Mouse (Mus musculus): ENCODE measurements around the gene Zswim4. TPM values are rescaled to one million over a fixed set of nuclear protein-coding genes. Genes with fewer than 3 reads are reported as not detected.

Zswim4 gene
- total RNA-seq, 2 experiments from 2014 or later: 14.2 to 14.3 TPM

DNA sequence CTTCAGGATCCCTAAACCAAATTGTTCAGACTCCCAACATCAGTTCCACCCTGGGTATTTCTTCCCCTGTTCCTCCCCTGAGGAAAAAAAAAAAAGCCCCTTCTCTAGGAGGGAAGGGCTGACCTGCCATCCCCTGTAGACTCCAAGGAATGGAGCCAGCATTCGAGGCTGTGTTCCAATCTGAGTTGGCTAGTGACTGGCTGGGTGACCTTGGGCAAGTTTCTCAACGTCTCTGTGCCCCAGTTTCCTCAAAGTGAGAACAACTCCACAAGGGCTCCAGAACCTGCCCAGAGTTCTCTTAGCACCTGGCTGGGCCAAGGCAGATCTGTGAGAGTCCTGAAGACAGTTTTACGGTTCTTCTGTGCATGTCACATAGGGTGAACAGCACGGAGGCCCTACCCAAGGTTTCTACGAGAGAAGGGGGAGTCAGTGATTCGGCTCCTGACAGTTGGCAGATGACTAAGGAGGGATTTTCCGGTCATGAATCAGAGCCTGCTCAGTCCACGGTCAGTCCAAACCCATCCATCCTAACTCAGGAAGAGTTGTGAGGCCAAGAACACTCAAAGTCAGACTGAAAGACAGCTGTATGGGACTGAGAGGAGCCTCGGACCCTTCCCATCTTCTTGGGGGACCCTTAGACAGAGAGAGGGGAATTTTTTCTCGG lies 977 bp downstream of the Zswim4 start:
- intact Hi-C loops (cut with DNase I): no loop called here
- no peak for DNase-seq (ENCODE audit: extremely low spot score in 1 of 2, low spot score in 2 of 2)

DNA sequence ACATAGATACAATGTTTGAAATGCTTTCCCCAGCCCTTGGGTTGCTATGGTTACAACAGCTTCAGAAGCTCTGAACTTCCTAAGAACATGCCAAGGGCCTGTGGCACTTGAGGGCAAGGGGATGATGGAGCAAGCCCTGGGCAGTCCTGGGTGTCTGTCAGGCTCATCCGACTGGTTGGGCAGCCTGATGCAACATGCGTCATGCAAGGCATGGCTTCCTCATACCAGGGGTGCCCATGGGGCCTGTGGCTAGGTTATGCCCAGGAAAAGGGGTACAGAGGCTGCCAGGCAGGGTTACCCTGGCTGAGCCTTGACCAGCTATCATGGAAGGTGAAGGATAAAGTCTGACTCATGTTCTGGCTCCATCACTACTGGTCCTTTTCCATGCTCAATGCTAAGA lies 3.8 kb downstream of the Zswim4 start:
- DNase-seq (ENCODE audit: extremely low spot score in 1 of 2, low spot score in 2 of 2): no peak
- intact Hi-C loops (cut with DNase I): no loop called here

DNA sequence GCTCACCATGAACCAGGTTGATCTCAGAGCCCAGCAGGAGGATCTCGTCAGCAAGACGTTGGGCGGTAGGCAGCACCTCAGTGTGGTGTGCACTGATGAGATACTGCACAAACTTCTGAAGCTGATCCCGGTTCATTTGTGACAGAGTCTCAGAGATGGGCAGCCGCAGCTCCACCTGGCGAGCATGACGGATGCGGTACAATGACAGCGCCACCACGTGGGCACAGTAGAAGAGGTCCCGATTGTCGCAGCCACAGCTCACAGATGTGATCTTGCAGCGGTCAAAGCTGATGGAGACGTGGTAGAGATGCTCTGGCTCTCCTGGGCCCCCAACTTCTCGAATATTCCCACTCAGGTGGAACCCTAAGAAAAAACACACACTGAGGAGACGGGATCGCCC lies 6.1 kb downstream of the Zswim4 start:
- no peak for DNase-seq (ENCODE audit: extremely low spot score in 1 of 2, low spot score in 2 of 2)
- intact Hi-C loops (cut with DNase I): no loop called here

DNA sequence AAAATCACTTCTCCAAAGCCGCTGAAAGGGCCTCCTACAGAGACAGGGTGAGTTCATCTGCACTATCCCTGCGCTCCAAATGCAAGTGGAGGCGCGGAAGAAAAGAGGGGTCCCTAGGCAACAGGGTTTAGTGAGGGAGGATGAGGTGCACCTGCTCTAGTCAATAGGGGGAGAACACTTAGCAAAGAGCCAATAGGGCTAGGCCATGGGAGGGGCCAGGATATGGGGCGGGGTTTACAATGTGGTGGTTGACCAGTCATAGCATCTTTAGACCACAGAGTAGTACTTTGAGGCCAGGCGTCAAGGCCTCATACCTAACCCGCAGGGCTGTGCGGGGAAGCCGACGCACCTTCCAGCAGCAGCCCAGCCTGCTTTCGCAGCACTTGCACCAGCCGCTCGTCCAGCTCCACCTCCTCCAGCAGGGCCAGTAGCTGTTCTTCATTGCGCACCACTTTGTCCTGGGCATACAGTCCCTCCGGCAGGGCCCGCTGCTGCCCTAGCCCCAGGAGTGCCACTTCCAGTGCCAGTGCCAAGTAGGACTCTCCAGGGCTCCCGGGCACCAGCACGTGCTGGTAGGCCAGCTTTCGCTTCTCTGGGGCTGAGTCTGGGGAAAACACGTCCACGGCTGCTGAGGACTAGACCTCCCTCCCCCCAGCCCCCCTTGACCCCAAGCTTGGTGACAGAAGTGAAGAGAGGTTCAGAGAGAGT lies 13.4 kb downstream of the Zswim4 start:
- no peak for DNase-seq (ENCODE audit: extremely low spot score in 1 of 2, low spot score in 2 of 2)
- intact Hi-C loops (cut with DNase I): no loop called here

DNA sequence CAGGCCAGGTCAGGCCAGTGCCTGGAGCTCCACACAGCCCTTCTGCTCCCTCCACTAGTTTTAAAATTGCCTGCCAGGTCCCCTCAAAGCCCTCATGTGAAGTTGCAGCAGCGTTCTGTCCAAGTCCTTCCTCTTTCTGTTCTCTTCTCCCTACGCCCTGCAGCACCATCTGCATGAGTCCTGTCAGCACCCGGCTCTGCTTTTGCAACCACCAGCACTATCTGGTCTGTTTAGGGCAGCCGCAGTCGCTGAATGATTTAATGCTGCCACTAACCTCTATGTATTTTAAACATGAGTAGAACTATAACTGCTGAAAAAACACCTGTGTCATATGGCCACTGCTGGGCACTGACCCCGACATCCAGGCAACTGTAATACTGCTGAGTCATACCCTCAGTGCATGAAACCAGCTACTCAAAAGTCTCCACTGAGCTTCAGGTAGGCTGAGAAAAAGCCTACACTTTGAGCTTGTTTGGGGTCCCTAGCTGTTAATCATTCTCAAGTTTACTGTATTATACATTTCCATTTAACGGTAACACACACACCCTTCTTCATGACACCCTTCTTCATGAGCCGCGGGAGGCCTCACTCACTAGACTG lies 14.2 kb downstream of the Zswim4 start:
- intact Hi-C loops (cut with DNase I): no loop called here
- no peak for DNase-seq (ENCODE audit: extremely low spot score in 1 of 2, low spot score in 2 of 2)

DNA sequence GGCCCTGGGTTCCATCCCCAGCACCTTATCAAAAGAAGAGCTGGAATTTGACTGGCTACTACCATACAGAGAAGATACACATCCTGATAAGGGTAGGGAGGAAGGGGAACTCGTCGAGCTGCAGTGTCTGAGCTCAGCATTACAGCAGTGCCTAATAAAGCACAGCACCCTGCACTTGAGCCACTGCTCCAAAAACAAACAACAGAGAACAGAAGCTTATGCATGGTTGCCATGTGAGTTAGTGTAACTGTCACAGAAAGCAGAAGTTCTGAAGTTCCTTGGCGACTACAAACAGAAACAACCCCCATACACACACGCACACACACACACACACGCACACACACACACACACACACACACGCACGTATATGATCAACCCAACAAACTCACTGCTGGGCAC lies 16.8 kb downstream of the Zswim4 start:
- intact Hi-C loops (cut with DNase I): no loop called here
- DNase-seq (ENCODE audit: extremely low spot score in 1 of 2, low spot score in 2 of 2): no peak

DNA sequence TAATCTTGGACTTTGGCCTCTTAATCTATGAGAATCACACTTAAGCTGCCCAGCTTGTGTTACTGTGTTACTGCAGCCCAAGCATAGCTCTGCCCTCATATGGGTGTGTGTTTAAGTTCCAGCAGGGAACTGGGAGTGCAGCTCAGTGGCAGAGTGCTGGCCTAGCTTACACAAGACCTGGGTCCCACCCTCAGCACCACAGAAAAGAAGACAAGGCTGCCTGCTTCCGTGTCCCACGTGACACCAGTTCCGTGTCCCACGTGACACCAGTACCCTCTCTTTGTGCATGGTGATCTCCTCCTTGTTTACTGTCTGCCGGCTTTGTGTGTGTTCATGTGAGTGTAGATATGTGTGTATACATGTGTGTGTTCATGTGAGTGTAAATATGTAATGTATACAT lies 18.7 kb downstream of the Zswim4 start:
- intact Hi-C loops (cut with DNase I): no loop called here
- no peak for DNase-seq (ENCODE audit: extremely low spot score in 1 of 2, low spot score in 2 of 2)

DNA sequence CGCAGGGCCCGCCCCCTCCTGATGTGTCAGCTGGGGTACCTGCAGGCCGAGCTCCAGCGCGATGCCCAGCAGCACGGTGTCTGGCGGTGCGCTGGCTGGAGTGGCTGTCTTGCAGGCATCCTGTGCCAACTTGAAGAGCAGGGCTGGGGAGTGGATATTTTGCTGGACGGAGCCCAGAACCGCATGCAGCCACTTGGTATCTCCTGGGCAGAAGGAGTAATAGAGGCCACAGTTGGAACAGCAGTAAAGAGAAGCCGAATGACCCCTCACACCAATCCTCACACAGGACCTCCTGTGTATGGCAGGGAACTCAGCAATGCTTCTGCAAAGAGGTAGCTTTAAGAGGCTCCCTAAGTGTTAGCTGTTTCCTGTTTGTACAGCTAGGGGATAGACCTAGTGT lies 19.6 kb downstream of the Zswim4 start:
- intact Hi-C loops (cut with DNase I): no loop called here
- DNase-seq (ENCODE audit: extremely low spot score in 1 of 2, low spot score in 2 of 2): no peak

DNA sequence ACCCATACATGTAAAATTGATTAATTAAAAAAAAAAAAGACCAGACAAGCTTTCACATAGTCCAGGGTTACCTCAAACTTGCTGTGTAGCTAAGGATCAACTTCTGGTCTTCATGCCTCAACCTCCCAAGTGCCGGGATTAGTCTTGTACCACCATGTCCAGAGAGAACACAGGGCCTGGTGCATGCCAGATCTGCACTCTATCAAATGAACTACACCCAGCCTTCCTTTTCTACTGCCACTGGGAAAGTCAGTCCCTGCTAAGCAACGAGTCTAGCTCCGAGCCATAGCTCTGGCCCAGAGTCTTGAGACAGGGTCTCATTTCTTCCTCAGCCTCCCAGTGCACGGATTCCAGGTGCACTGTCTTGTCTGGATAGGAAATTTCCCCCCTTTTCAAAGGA lies 23.6 kb downstream of the Zswim4 start:
- intact Hi-C loops (cut with DNase I): no loop called here
- no peak for DNase-seq (ENCODE audit: extremely low spot score in 1 of 2, low spot score in 2 of 2)

DNA sequence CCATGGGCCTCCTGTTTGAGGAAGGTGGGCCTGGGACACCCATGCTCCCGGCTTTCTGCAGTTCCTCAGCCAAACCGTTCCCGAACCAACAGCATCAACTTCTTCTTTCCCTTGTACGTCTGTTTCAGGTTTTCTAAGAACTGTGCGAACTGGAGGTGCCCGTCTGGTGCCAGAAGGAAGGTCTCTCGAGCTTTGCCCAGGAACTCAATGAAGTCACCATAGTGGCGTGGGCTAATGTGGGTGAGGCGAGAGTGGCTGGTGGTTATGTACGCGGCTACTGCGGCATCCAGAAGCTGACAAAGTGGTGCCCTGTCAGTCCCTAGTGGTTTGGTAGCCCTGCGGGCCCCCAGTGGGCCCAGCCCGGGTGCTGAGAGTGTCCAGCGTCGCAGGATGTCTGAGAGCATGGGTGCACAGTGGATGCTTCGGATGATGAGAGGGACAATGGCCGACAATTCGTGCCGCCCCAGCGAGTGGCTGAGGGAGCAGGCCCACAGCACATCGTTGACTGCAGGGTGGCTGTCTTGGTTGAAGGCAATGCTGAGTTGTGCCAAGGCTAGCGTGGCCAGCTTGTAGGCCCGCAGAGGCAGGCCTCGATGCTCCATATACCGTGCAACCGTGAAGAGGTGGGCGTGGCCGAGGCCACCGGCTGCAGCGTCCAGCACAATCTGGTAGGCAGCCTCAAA lies 24.8 kb downstream of the Zswim4 start:
- intact Hi-C loops (cut with DNase I): no loop called here
- no peak for DNase-seq (ENCODE audit: extremely low spot score in 1 of 2, low spot score in 2 of 2)

DNA sequence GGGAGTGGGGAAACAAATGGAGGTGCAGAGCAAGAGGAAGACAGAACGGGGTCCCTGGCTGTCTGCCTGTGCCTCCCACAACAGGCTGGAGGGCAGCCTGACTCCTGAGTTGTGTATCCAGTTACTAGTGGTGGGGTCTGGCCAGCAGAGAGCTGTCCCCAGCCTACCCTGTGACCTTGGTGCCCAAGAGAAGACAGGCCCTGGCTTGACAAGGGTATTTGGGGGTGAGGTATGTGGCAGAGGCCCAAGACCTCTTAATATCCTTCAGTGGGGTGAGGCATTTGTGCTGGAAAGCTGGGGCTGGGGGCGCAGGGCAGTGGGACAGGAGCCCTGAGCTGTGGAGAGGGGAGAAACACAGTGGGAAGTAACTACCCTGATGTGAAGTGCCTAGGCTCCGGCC lies 25.7 kb downstream of the Zswim4 start:
- intact Hi-C loops (cut with DNase I): no loop called here
- DNase-seq (ENCODE audit: extremely low spot score in 1 of 2, low spot score in 2 of 2): no peak

DNA sequence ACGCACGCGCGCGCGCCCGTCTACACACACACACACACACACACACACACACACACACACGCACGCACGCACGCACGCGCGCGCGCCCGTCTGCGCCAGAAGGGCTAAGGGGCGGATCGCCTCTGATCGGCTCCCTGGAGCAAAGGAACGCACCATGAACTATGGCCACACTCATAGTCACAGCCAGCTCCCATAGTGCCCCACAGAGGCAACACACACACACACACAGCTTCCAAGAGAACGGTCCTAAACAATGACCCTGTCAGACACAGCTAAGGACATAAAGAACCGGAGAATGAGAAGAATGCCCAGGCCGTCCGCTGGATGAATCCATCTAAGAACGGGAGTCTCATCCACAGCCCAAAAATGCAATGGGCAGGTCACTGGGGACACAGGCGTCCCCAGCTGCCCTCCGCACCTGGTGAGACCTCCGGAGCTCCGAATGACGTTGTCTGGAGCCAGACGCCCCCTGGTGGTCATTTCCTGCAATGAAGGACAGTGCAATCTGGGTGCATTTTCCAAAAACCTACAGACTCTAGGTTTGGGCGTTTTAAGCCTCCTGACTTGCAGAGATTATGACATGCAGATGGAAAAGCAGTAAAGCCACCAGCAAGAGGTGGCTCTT lies 26.6 kb downstream of the Zswim4 start:
- peak; percentile 79 to 85 for DNase-seq (ENCODE audit: extremely low spot score in 1 of 2, low spot score in 2 of 2)
- intact Hi-C loops (cut with DNase I): no loop called here

DNA sequence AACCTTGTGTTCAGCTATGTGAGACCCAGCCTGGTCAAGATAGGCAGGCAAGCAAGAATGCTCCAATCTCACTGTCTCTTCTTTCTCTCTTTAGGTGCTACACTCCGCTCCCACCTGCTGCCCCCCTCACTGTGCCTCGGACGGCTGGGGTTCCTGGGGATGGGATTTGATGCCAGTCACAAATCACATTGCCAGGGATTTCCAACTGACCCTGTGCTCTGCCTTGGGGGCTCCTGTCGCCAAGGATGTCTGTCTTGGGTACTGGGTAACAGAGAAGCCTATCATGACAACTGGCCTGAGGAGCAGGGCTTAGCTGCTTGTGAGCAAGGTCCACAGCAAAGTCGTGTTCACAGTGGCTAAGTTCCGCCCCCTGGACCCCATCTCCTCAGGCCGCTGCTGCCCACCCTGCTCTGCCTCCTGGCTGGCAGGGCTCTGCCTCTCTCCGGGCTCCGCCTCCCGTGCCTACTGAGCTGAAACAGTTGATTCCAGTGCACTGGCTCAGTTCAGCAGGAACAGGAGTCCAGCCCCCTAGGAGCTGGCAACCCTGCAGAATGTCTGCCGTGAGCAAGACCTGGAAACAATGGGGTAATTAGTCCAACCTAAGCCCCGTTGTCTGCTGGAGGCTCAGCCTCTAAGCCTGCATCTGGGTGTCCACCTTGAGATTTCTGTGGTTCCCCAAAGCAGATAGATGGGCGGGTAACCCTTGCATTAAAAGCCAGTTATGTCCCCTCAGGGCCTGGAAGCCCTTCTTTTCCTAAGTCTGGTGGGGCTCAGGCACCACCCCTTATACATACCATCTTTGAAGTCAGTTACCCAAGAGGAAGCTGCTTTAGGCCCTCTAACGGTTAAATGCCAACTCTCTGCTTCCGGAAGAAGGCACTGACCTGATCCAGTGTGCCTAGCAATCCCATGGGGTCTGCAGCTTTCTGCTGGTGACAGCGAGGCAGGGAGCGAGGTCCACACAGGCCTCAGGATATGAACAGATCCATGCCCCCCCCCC lies 28.2 kb downstream of the Zswim4 start:
- intact Hi-C loops (cut with DNase I): loop anchor here (2.0 kb wide), 1 partner anchor 22 kb away; no protein-coding TSS in a partner anchor
- DNase-seq (ENCODE audit: extremely low spot score in 1 of 2, low spot score in 2 of 2): no peak

DNA sequence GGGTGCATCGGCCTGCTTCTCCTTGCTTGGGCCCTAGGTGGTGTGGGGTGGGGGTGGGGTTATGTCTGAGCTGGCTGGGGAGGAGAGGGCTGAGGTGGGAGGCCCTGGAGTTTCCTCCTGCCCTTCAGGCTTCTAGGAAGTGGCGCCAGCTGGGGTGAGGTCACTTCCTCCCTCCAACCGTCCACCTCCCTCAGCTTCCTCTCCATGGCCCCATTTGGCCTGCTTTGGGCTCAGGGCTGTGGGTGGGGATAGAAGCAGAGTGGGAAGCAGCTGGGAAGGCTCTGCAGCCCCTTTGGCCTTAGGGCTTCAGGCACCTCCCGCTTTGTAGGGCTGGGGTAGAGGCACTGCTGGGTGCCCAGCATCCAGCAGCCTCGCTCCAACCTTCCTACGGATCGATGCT lies 29.0 kb downstream of the Zswim4 start:
- intact Hi-C loops (cut with DNase I): loop anchor here (2.0 kb wide), 1 partner anchor 21 kb away; no protein-coding TSS in a partner anchor
- DNase-seq (ENCODE audit: extremely low spot score in 1 of 2, low spot score in 2 of 2): peak in 1 of 2 experiments; percentile 82

DNA sequence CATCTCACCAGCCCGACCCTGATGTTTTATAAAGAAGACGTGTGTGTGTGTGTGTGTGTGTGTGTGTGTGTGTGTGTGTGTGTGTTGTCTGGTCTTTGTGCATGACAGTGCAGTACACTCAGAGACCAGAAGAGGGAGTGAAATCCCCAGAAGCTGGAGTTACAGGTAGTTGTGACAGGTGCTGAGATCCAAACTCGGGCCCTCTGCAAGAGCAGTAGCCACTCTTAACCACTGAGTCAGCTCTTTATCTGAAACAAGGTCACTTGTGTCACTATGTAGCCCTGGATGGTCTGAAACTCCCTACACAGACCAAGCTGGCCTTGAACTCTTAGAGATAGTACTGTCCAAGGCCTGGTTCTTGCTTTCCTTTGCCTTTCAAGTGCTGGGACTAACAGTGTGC lies 30.2 kb downstream of the Zswim4 start:
- no peak for DNase-seq (ENCODE audit: extremely low spot score in 1 of 2, low spot score in 2 of 2)
- intact Hi-C loops (cut with DNase I): no loop called here

DNA sequence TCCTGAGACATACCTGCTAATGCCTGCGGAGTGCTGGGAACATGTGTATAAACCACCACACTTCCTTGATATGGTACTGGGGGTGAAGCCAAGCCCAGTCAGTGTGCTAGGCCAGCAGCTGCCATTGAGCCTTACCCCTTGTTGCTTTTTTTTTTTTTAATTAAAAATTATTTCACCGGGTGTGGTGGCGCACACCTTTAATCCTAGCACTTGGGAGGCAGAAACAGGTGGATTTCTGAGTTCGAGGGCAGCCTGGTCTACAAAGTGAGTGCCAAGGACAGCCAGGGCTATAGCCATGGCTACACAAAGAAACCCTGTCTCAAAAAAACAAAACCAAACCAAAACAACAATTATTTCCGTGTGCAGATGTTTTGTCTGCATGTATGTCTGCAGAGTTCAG lies 31.8 kb downstream of the Zswim4 start:
- no peak for DNase-seq (ENCODE audit: extremely low spot score in 1 of 2, low spot score in 2 of 2)
- intact Hi-C loops (cut with DNase I): no loop called here

DNA sequence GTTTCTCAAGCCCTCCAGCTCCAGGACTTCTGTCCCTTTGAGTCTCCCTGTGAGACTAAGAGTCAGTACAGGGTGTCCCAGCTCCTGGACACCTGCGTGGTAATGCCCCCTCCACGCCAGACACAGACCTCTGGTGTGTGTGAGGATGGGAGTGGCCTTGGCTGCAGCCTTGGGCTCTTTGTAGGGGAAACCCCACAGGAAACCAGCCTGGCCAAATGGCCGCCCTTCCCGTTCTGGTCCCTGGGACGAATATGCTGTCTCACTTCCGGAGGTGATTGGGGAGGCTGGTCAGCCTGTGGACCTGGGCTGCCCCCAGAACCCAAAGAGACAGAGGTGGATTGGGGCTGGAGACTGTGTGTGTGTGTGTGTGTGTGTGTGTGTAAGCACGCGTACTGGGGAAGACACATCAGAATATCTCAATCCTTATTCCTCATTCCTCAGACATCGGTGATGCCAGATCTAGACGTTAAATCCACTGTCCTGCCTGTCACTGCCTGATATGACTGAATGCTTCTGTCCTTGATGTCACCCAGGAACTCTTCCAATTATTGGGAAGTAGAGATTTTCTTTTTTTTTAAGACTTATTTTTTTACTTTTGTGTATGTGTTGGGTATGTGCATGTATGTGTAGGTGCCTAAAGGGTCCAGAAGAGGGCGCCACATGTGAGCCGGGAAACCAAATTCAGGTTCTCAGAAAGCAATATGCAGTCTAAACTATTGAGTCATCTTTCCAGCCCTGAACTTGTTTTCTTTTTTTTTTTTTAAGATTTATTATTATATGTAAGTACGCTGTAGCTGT lies 32.7 kb downstream of the Zswim4 start:
- intact Hi-C loops (cut with DNase I): no loop called here
- peak in 1 of 2 experiments; percentile 85 for DNase-seq (ENCODE audit: extremely low spot score in 1 of 2, low spot score in 2 of 2)

Measured in left cerebral cortex, postnatal 10 days (tissue).